Mouse (Mus musculus): Measurements from ENCODE around the gene Lhfpl2. TPM values are rescaled to one million over a fixed set of nuclear protein-coding genes. Genes with fewer than 3 reads are reported as not detected.

Gene Lhfpl2
- polyA plus RNA-seq, 1 experiment = 5.8 TPM

DNA sequence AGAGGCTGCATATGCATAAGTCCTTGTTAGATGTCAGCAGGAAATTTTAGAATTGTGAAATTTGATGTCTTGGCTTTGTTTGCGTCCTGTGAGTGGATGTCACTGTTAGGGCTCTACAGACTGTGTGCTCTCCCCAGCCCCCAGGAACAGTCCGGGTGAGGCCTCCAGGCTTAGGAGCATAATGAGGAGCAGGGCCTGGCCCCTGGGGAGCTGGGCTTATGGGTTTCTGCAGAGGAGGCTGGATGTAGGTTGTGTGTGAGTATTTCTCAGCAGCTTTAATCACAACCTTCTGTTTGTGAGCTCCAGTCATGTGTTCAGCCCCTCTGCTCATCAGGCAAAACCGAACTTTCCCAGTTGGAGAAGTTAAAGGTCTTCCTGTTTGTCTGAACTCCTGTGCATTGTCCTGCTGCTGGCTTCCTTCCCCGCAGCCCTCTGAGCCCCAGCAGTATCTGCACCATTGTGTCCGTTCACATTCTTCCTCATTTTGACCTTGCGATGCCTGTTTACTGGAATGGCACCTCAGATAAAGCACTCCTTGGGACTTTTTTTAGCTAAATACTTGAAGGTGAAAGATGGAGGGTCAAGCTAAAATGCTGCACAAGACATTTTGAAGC lies 101.4 kb downstream of the Lhfpl2 start:
- no peak for TF ChIP-seq CTCF (IDR thresholded peaks at IDR 0.05; ENCODE audit: control insufficient read depth, insufficient read depth, low read length)
- TF ChIP-seq POLR2A (IDR thresholded peaks at IDR 0.05; ENCODE audit: borderline replicate concordance, control insufficient read depth, low read depth, low read length) = no peak

GRCm38 (mm10) chr13:94159478-94160220 lies 102.1 kb downstream of the Lhfpl2 start:
- Histone ChIP-seq H3K27ac (ENCODE audit: control insufficient read depth, insufficient read depth, low read depth, low read length, poor library complexity) (no peak overlapping the region), H3K4me1 (ENCODE audit: control insufficient read depth, insufficient read depth, low read length) (peaks cover 9% of the 10 kb centered on the region), H3K4me3 (replicated peaks; ENCODE audit: control insufficient read depth, low read depth, low read length) (no peak overlapping the region)
- TF ChIP-seq POLR2A (IDR thresholded peaks at IDR 0.05; ENCODE audit: borderline replicate concordance, control insufficient read depth, low read depth, low read length) (no peak), CTCF (IDR thresholded peaks at IDR 0.05; ENCODE audit: control insufficient read depth, insufficient read depth, low read length) (no peak)
- 36% methylated on average over 7 of the region's 7 CpGs for WGBS

More for the DNA sequence above, 101.4 kb downstream of the Lhfpl2 start:
- WGBS = 25% methylated on average over 6 of the region's 6 CpGs
- no peak overlapping the region for H3K27ac ChIP-seq (ENCODE audit: control insufficient read depth, insufficient read depth, low read depth, low read length, poor library complexity)
- no peak overlapping the region for H3K4me3 ChIP-seq (replicated peaks; ENCODE audit: control insufficient read depth, low read depth, low read length)
- peaks cover 12% of the 10 kb centered on the region for H3K4me1 ChIP-seq (ENCODE audit: control insufficient read depth, insufficient read depth, low read length)

- WGBS = 58% methylated on average over 6 of the region's 6 CpGs
- no peak overlapping the region for H3K4me3 ChIP-seq (replicated peaks; ENCODE audit: control insufficient read depth, low read depth, low read length)
- peaks cover 9% of the 10 kb centered on the region for H3K4me1 ChIP-seq (ENCODE audit: control insufficient read depth, insufficient read depth, low read length)
- H3K27ac ChIP-seq (ENCODE audit: control insufficient read depth, insufficient read depth, low read depth, low read length, poor library complexity) = no peak overlapping the region
- TF ChIP-seq POLR2A (IDR thresholded peaks at IDR 0.05; ENCODE audit: borderline replicate concordance, control insufficient read depth, low read depth, low read length) (no peak), CTCF (IDR thresholded peaks at IDR 0.05; ENCODE audit: control insufficient read depth, insufficient read depth, low read length) (no peak)
These were observed 106.9 kb downstream of the Lhfpl2 start for GRCm38 (mm10) chr13:94164501-94164900.

DNA sequence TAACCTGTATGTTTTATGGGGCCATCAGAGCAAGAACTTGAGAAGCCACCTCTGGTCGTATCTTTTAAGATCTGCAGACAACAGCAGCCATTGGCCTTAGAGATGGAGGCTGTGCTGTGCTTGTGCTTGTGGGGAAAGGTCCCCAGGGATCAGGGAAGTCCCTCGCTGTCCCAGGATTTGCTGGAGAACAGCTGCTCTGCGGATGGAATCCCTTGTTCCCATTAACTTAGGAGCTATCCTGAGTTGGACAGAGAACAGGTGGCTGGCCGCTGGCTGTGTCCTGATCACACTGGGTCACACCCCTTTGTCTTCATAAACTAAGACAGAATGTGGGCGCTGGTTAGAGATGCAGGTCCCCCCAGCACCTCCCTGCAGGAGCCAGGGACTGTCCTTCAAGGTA lies 110.7 kb downstream of the Lhfpl2 start:
- TF ChIP-seq POLR2A (IDR thresholded peaks at IDR 0.05; ENCODE audit: borderline replicate concordance, control insufficient read depth, low read depth, low read length) (no peak), CTCF (IDR thresholded peaks at IDR 0.05; ENCODE audit: control insufficient read depth, insufficient read depth, low read length) (no peak)
- Histone ChIP-seq H3K4me3 (replicated peaks; ENCODE audit: control insufficient read depth, low read depth, low read length) (no peak overlapping the region), H3K27ac (ENCODE audit: control insufficient read depth, insufficient read depth, low read depth, low read length, poor library complexity) (no peak overlapping the region), H3K4me1 (ENCODE audit: control insufficient read depth, insufficient read depth, low read length) (peaks cover 2% of the 10 kb centered on the region)
- 86% methylated on average over 5 of the region's 5 CpGs for WGBS

GRCm38 (mm10) chr13:94169325-94169916 lies 111.8 kb downstream of the Lhfpl2 start:
- peaks cover 2% of the 10 kb centered on the region for H3K4me1 ChIP-seq (ENCODE audit: control insufficient read depth, insufficient read depth, low read length)
- H3K27ac ChIP-seq (ENCODE audit: control insufficient read depth, insufficient read depth, low read depth, low read length, poor library complexity) = no peak overlapping the region
- TF ChIP-seq POLR2A (IDR thresholded peaks at IDR 0.05; ENCODE audit: borderline replicate concordance, control insufficient read depth, low read depth, low read length) = no peak
- 47% methylated on average over 6 of the region's 6 CpGs for WGBS
- H3K4me3 ChIP-seq (replicated peaks; ENCODE audit: control insufficient read depth, low read depth, low read length) = no peak overlapping the region

DNA sequence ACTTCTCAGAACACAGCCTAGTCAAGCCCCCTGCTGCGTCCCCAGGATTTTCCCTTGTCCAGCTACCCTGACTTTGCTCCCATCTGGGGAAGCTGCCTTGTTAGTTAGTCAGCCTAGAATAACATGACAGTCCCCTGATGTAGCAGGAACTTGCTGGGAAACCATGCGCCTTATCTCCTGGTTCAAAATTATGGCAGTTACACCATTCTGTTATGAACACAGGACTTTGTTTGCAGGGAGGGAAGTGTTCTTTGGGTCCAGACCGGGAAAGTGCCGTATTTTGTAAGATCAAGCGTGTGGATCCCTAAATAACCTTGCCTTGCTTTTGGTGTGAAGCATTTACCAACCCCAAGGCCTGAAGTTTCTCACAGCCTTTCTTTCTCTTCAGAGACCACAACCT lies 114.0 kb downstream of the Lhfpl2 start:
- Histone ChIP-seq H3K4me3 (replicated peaks; ENCODE audit: control insufficient read depth, low read depth, low read length) (no peak overlapping the region), H3K27ac (ENCODE audit: control insufficient read depth, insufficient read depth, low read depth, low read length, poor library complexity) (no peak overlapping the region), H3K4me1 (ENCODE audit: control insufficient read depth, insufficient read depth, low read length) (peaks cover 2% of the 10 kb centered on the region)
- WGBS = 33% methylated on average over 5 of the region's 5 CpGs
- TF ChIP-seq CTCF (IDR thresholded peaks at IDR 0.05; ENCODE audit: control insufficient read depth, insufficient read depth, low read length) (no peak), POLR2A (IDR thresholded peaks at IDR 0.05; ENCODE audit: borderline replicate concordance, control insufficient read depth, low read depth, low read length) (no peak)

GRCm38 (mm10) chr13:94172533-94173310 lies 115.1 kb downstream of the Lhfpl2 start:
- TF ChIP-seq CTCF (IDR thresholded peaks at IDR 0.05; ENCODE audit: control insufficient read depth, insufficient read depth, low read length) = no peak
- TF ChIP-seq POLR2A (IDR thresholded peaks at IDR 0.05; ENCODE audit: borderline replicate concordance, control insufficient read depth, low read depth, low read length) = no peak
- peaks cover 2% of the 10 kb centered on the region for H3K4me1 ChIP-seq (ENCODE audit: control insufficient read depth, insufficient read depth, low read length)
- H3K4me3 ChIP-seq (replicated peaks; ENCODE audit: control insufficient read depth, low read depth, low read length) = no peak overlapping the region
- 79% methylated on average over 15 of the region's 15 CpGs for WGBS
- no peak overlapping the region; the same call in 1 of the 2 replicates for H3K27ac ChIP-seq (ENCODE audit: control insufficient read depth, insufficient read depth, low read depth, low read length, poor library complexity)
